Mouse (Mus musculus): ENCODE measurements around the gene Cd300lg. TPM values are rescaled to one million over a fixed set of nuclear protein-coding genes. Genes with fewer than 3 reads are reported as not detected.

Cd300lg gene
- total RNA-seq, 2 experiments from 2014 or later, result not detected

DNA sequence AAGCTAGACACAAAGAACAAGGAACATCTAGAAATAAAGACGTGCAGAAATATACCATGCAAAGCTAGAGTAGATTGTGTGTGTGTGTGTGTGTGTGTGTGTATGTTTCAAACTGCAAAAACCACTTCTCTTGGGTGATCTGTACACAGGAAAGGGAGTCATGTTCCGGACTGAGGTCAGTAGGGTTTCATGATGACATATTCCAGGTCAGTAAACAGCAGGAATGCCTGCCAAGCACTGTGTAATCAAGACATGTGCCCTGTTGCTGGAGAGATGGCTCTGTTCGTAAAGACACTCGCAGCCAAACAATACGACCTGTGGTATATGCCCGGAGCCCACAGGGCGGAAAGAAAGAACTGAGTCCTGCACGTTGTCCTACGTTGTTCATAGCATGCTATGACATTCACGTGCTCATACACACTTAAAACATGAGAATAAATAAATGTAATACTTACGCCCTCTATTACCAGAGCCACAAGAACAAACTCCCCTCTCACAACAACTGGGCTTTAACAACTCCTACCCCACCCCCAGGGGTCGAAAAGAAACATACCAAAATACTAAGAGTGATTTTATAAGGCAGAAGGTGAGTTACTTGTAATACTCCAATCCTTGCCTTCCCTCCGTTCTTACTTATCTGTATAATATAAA, 1.7 kb upstream of the Cd300lg start:
- H3K4me3 ChIP-seq, result no peak overlapping the region
- DNase-seq (ENCODE audit: extremely low spot score in 1 of 2, low spot score in 2 of 2), result no peak
- TF ChIP-seq CTCF (IDR thresholded peaks at IDR 0.05), result no peak
- intact Hi-C loops (cut with DNase I), result loop anchor here (1.0 to 5.0 kb wide), 2 partner anchors 53 to 122 kb away; no protein-coding TSS in a partner anchor
- no peak overlapping the region for H3K27ac ChIP-seq

DNA sequence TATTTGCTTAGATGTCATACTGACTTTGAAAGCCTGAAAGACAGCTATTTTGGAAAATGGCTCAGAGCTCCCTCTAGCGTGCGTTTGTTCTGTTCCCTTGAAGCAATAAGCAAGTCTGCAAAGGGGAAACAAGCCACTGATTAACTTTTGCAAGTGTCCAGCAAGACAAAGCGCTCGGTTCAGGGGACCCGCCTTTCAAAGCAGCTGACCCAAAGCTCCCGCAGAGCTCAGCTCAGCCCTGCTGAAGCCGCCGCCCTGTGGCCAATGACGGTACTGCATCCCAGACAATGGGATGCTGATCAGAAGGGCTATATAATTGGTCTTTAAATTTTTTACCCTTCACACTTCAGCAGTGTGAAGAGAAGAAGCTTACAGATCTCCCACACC, 1.2 kb upstream of the Cd300lg start:
- intact Hi-C loops (cut with DNase I), result loop anchor here (1.0 to 5.0 kb wide), 2 partner anchors 54 to 123 kb away; no protein-coding TSS in a partner anchor
- peak; percentile 71 to 84 for DNase-seq (ENCODE audit: extremely low spot score in 1 of 2, low spot score in 2 of 2)
- TF ChIP-seq CTCF (IDR thresholded peaks at IDR 0.05), result peak; percentile 93
- H3K4me3 ChIP-seq, result no peak overlapping the region
- H3K27ac ChIP-seq, result no peak overlapping the region

DNA sequence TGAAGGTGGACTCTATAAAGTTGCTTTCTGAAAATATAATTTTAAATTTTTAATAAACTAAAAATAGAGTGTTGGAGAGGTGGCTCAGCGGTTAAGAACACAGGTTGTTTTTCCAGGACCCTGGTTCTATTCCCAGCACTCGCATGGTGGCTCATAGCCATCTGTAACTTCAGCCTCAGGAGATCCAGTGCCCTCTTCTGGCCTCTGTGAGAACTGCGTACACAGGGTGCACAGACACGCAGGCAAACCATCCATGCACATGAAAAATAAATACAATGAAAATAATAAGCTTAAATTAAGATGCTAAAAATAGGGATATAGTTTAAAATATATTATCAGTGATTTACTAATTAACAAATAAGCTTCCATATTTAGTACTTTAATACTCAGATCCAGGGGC, 663 bp upstream of the Cd300lg start:
- intact Hi-C loops (cut with DNase I), result loop anchor here (1.0 to 5.0 kb wide), 2 partner anchors 54 to 123 kb away; no protein-coding TSS in a partner anchor
- Histone ChIP-seq H3K27ac (no peak overlapping the region), H3K4me3 (no peak overlapping the region)
- TF ChIP-seq CTCF (IDR thresholded peaks at IDR 0.05), result no peak
- no peak for DNase-seq (ENCODE audit: extremely low spot score in 1 of 2, low spot score in 2 of 2)

DNA sequence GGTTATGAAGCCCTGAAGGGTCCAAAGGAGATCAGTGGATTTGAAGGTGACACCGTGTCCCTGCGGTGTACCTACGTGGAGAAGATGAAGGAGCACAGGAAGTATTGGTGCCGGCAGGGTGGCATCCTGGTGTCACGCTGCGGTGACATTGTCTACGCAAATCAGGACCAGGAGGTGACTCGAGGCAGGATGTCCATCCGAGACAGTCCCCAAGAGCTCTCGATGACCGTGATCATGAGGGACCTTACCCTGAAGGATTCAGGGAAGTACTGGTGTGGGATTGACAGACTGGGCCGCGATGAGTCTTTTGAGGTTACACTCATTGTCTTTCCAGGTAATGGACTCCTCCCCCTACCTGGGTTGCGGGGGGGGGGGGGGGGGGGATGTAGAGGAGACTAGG, 1.7 kb downstream of the Cd300lg start:
- Histone ChIP-seq H3K4me3 (no peak overlapping the region), H3K27ac (no peak overlapping the region)
- no peak for TF ChIP-seq CTCF (IDR thresholded peaks at IDR 0.05)
- no peak for DNase-seq (ENCODE audit: extremely low spot score in 1 of 2, low spot score in 2 of 2)
- intact Hi-C loops (cut with DNase I), result loop anchor here (5.0 kb wide), 1 partner anchor 126 kb away; no protein-coding TSS in a partner anchor

DNA sequence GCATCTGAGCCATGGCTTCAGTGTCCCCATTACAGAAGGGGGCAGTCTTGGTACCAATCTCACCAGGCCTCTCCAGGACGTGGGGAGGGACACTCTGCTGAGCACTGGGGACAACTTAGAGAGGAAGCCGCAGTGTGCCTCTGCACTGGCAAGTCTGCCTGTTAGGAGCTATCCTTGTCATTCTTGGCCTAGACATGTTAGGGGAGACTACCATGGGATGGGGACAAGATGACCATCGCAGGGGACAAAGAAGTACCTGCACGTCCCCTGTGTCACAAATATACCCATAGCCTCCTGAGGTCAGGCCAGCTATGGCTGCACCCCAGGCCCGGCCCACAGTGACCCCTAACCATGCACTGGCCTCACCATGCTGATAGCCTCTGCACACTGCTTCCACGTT, 2.1 kb downstream of the Cd300lg start:
- Histone ChIP-seq H3K4me3 (no peak overlapping the region), H3K27ac (no peak overlapping the region)
- no peak for TF ChIP-seq CTCF (IDR thresholded peaks at IDR 0.05)
- DNase-seq (ENCODE audit: extremely low spot score in 1 of 2, low spot score in 2 of 2), result no peak
- intact Hi-C loops (cut with DNase I), result loop anchor here (5.0 kb wide), 1 partner anchor 126 kb away; no protein-coding TSS in a partner anchor

DNA sequence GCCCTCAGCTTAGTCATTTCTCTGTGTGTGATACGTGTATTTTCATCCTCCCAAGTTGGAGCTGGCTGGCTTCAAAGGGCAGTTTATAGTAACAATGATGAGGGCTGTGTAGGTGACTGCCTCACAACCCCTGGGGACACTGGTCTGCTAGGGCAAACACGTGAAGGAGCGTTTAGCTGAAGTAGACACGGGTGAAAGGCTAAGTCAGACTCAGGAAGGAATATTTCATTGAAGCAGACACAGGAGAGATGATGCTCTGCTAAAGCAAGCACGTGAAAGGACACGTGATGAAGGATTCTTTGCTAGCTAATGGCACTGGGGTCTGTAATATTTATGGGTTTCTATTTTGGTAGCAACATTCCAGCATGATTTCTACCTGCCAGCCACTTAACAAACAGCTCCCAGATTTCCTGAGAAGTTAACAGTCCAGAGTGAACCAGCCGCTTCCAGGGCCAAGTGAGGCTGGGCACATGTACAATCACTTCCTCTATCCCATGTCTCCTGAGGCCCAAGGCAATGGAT, 3.4 kb downstream of the Cd300lg start:
- no peak overlapping the region for H3K4me3 ChIP-seq
- H3K27ac ChIP-seq, result no peak overlapping the region
- TF ChIP-seq CTCF (IDR thresholded peaks at IDR 0.05), result no peak
- intact Hi-C loops (cut with DNase I), result loop anchor here (5.0 kb wide), 1 partner anchor 127 kb away; no protein-coding TSS in a partner anchor
- no peak for DNase-seq (ENCODE audit: extremely low spot score in 1 of 2, low spot score in 2 of 2)

DNA sequence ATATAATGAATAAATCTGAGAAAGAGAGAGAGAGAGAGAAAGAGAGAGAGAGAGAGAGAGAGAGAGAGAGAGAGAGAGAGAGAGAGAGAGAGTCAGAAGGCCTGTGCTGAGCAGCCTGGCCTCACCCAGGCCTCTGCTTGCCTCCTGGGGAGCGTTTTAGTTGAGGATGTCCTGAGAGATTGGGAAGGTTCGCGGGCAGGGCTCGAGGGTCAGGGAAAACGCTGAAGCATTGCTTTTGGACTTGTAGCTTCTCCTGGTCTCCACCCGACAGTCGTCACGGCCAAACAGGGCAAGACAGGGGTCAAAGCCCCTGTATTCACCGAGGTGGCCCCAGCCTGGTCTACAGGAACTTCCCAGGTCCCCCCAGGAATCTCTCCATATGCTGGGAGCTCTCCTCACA, 5.3 kb downstream of the Cd300lg start:
- no peak for TF ChIP-seq CTCF (IDR thresholded peaks at IDR 0.05)
- no peak for DNase-seq (ENCODE audit: extremely low spot score in 1 of 2, low spot score in 2 of 2)
- Histone ChIP-seq H3K4me3 (no peak overlapping the region), H3K27ac (no peak overlapping the region)
- intact Hi-C loops (cut with DNase I), result no loop called here

DNA sequence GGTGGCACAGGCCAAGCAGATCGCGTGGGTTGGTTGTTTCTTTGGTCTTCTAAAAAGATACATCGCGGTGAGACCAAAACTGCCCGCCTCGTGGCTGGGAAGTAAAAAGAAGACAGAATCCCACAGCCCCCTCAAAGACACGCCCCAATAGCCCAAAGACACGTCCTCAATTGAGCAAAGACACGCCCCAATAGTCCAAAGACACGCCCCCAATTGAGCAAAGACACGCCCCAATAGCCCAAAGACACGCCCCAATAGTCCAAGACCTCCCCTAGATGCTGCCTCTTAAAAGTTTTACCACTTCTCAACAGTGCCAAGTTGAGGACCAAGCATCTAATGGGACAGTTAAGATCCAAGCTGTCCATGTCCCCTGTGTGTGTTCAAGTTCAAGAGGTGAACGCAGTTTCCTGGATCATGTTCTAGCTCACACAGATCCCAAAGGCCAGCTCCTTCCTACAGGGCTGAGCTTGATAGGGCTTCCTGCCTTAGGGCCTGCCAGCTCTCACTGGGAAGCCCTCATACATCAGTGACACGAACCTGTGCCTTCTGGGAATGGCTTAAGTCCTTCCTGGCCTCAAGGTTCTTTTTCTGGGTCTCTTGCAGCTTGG, 8.7 kb downstream of the Cd300lg start:
- Histone ChIP-seq H3K27ac (no peak overlapping the region), H3K4me3 (no peak overlapping the region)
- intact Hi-C loops (cut with DNase I), result no loop called here
- no peak for DNase-seq (ENCODE audit: extremely low spot score in 1 of 2, low spot score in 2 of 2)
- no peak for TF ChIP-seq CTCF (IDR thresholded peaks at IDR 0.05)

DNA sequence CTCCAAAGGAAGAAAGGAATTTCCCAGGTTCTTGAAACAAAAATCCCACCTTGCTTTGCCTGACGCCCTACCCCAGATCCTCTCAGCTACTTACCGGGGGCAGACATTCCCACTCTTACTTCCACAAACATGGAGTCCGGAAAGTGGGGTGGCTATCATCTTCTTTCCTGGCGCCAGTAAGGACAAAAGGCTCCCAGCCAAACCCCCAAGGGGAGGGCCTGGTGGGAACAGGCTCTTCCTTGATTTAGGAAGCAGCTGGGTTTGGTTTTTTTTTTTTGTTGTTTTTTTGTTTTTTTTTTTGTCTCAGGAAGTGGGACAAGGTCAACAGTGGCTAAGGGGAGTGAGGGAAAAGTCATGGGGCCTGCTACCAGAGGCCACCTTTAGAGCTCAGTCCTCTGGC, 10.2 kb downstream of the Cd300lg start:
- Histone ChIP-seq H3K27ac (no peak overlapping the region), H3K4me3 (no peak overlapping the region)
- no peak for TF ChIP-seq CTCF (IDR thresholded peaks at IDR 0.05)
- intact Hi-C loops (cut with DNase I), result no loop called here
- no peak for DNase-seq (ENCODE audit: extremely low spot score in 1 of 2, low spot score in 2 of 2)

DNA sequence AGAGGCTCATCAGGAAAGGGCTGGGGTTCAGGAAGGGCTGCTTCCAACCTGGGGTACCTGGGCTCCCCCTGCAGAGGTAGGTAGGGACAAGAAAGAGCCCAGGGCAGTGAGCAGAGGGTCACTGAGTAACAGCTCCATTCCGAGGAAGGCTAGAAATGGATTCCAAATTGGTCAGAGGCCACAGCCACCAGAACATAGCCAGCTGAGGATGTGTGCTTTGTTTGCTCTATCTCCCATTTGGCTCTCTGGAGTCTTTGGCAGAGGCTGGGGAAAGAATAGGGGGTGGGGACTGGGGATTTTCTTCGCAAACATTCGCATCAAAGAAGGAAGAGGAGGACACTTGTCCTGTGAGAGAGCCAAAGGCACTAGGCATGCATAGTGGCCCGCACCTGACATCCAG, 10.6 kb downstream of the Cd300lg start:
- intact Hi-C loops (cut with DNase I), result no loop called here
- H3K4me3 ChIP-seq, result no peak overlapping the region
- H3K27ac ChIP-seq, result peak overlapping the region; percentile 28; the same call in 1 of the 2 replicates
- no peak for DNase-seq (ENCODE audit: extremely low spot score in 1 of 2, low spot score in 2 of 2)
- TF ChIP-seq CTCF (IDR thresholded peaks at IDR 0.05), result no peak

DNA sequence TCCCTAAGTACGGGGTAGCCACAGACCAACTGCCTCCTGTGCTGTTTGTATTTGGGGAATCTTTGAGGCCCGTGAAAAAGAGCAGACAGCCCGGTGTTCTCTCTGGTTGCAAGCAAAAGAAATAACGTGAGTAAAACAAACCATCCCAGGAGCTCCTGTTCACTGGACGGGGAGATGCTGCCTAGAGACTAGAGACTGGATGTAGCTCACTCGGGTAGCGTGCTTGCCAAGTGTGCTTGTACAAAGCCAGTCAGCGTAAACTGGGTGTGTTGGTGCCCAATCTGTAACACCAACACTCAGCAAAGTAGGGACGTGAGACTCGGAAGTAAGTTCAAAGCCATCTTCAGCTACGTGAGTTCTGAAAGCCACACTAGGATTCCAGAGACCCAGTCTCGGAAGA, 11.4 kb downstream of the Cd300lg start:
- TF ChIP-seq CTCF (IDR thresholded peaks at IDR 0.05), result no peak
- intact Hi-C loops (cut with DNase I), result no loop called here
- no peak for DNase-seq (ENCODE audit: extremely low spot score in 1 of 2, low spot score in 2 of 2)
- Histone ChIP-seq H3K4me3 (no peak overlapping the region), H3K27ac (no peak overlapping the region)

DNA sequence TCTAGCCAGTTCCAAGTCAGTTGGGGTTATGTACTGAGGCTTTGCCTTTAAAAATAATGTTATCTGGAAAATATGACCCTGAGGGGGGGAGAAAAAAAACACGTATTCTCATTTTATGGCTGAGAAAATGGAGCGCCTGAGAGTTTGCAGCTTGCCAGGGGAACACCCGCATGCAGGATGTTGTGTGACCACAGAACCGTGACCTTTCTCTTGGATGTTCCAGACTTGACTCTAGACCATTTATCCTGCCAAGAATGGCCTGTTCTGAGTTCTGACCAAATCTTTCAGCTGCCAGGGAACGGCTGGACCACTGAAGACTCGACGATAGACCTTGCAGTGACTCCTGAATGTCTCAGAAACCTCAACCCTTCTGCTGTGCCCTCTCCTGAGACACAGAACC, 11.9 kb downstream of the Cd300lg start:
- no peak for TF ChIP-seq CTCF (IDR thresholded peaks at IDR 0.05)
- intact Hi-C loops (cut with DNase I), result no loop called here
- Histone ChIP-seq H3K4me3 (no peak overlapping the region), H3K27ac (no peak overlapping the region)
- no peak for DNase-seq (ENCODE audit: extremely low spot score in 1 of 2, low spot score in 2 of 2)
